Mouse (Mus musculus): ENCODE data around the gene Casr. TPM values are rescaled to one million over a fixed set of nuclear protein-coding genes. Genes with fewer than 3 reads are reported as not detected.

Gene Casr
- polyA plus RNA-seq, 1 experiment, result not detected

GRCm38 (mm10) chr16:36467936-36468335 lies 94.0 kb downstream of the Casr start:
- no peak overlapping the region for H3K4me3 ChIP-seq (ENCODE audit: insufficient read depth, low read depth, low read length)
- no peaks in the 10 kb centered on the region for H3K4me1 ChIP-seq (ENCODE audit: control insufficient read depth, insufficient read depth, low read length)
- no peak overlapping the region for H3K27ac ChIP-seq (ENCODE audit: insufficient read depth, low read depth, low read length)
- no peak for TF ChIP-seq POLR2A (IDR thresholded peaks at IDR 0.05; ENCODE audit: insufficient read depth, low read depth, low read length)
- TF ChIP-seq CTCF (IDR thresholded peaks at IDR 0.05; ENCODE audit: insufficient read depth, low read depth, low read length), result no peak
- 88% methylated on average over 2 of the region's 2 CpGs for WGBS

GRCm38 (mm10) chr16:36465436-36465835 lies 96.5 kb downstream of the Casr start:
- Histone ChIP-seq H3K27ac (ENCODE audit: insufficient read depth, low read depth, low read length) (no peak overlapping the region), H3K4me1 (ENCODE audit: control insufficient read depth, insufficient read depth, low read length) (no peaks in the 10 kb centered on the region), H3K4me3 (ENCODE audit: insufficient read depth, low read depth, low read length) (no peak overlapping the region)
- TF ChIP-seq POLR2A (IDR thresholded peaks at IDR 0.05; ENCODE audit: insufficient read depth, low read depth, low read length) (no peak), CTCF (IDR thresholded peaks at IDR 0.05; ENCODE audit: insufficient read depth, low read depth, low read length) (no peak)
- 94% methylated on average over 3 of the region's 3 CpGs for WGBS

- WGBS, result 86% methylated on average over 4 of the region's 4 CpGs
- TF ChIP-seq CTCF (IDR thresholded peaks at IDR 0.05; ENCODE audit: insufficient read depth, low read depth, low read length), result no peak
- TF ChIP-seq POLR2A (IDR thresholded peaks at IDR 0.05; ENCODE audit: insufficient read depth, low read depth, low read length), result no peak
- H3K4me1 ChIP-seq (ENCODE audit: control insufficient read depth, insufficient read depth, low read length), result no peaks in the 10 kb centered on the region
- H3K27ac ChIP-seq (ENCODE audit: insufficient read depth, low read depth, low read length), result no peak overlapping the region
- no peak overlapping the region for H3K4me3 ChIP-seq (ENCODE audit: insufficient read depth, low read depth, low read length)
Measured at GRCm38 (mm10) chr16:36464076-36464475, 97.9 kb downstream of the Casr start.

- Histone ChIP-seq H3K27ac (ENCODE audit: insufficient read depth, low read depth, low read length) (no peak overlapping the region), H3K4me3 (ENCODE audit: insufficient read depth, low read depth, low read length) (no peak overlapping the region), H3K4me1 (ENCODE audit: control insufficient read depth, insufficient read depth, low read length) (no peaks in the 10 kb centered on the region)
- TF ChIP-seq POLR2A (IDR thresholded peaks at IDR 0.05; ENCODE audit: insufficient read depth, low read depth, low read length), result no peak
- no peak for TF ChIP-seq CTCF (IDR thresholded peaks at IDR 0.05; ENCODE audit: insufficient read depth, low read depth, low read length)
- WGBS, result 24% methylated on average over 2 of the region's 2 CpGs
Measured at GRCm38 (mm10) chr16:36460426-36460825, 101.5 kb downstream of the Casr start.

- Histone ChIP-seq H3K4me3 (ENCODE audit: insufficient read depth, low read depth, low read length) (no peak within 1 kb of the TSS), H3K4me1 (ENCODE audit: control insufficient read depth, insufficient read depth, low read length) (no peaks in the 10 kb centered on the region), H3K27ac (ENCODE audit: insufficient read depth, low read depth, low read length) (no peak within 1 kb of the TSS)
- no peak for TF ChIP-seq POLR2A (IDR thresholded peaks at IDR 0.05; ENCODE audit: insufficient read depth, low read depth, low read length)
- no peak for TF ChIP-seq CTCF (IDR thresholded peaks at IDR 0.05; ENCODE audit: insufficient read depth, low read depth, low read length)
- WGBS, result 85% methylated on average over 4 of the region's 4 CpGs
Measured at GRCm38 (mm10) chr16:36455342-36455802, 106.6 kb downstream of the Casr start, which contains the start of gene Stfa3. Stfa3 (minus strand) TSS chr16:36455392.

Other genes with a start within 250 kb of the Casr start
- gene BC117090, start 227.8 kb downstream of the Casr start, polyA plus RNA-seq (2012; ENCODE audit: insufficient read depth, insufficient read length, low replicate concordance, missing spikeins), result not detected in 2 replicates
- not detected in 2 replicates for gene BC100530, start 194.4 kb downstream of the Casr start, polyA plus RNA-seq (2012; ENCODE audit: insufficient read depth, insufficient read length, low replicate concordance, missing spikeins)
- gene Stfa2, start 153.7 kb downstream of the Casr start, polyA plus RNA-seq (2012; ENCODE audit: insufficient read depth, insufficient read length, low replicate concordance, missing spikeins), result not detected in 2 replicates
- not detected in 2 replicates for gene Stfa3, start 106.7 kb downstream of the Casr start, polyA plus RNA-seq (2012; ENCODE audit: insufficient read depth, insufficient read length, low replicate concordance, missing spikeins)
- not detected in 2 replicates for gene Cd86, start 103.9 kb upstream of the Casr start, polyA plus RNA-seq (2012; ENCODE audit: insufficient read depth, insufficient read length, low replicate concordance, missing spikeins)
- not detected in 2 replicates for gene Ildr1, start 131.8 kb upstream of the Casr start, polyA plus RNA-seq (2012; ENCODE audit: insufficient read depth, insufficient read length, low replicate concordance, missing spikeins)
- gene Slc15a2, start 222.8 kb upstream of the Casr start, polyA plus RNA-seq (2012; ENCODE audit: insufficient read depth, insufficient read length, low replicate concordance, missing spikeins), result not detected in 2 replicates

Data from olfactory bulb, adult 2 months (tissue).